Mouse (Mus musculus): ENCODE results near the gene Cfap99. TPM values are rescaled to one million over a fixed set of nuclear protein-coding genes. Genes with fewer than 3 reads are reported as not detected.
A peak's percentile ranks its signal among the peaks of the same experiment; 100 is the strongest.

Gene Cfap99
- polyA plus RNA-seq, 1 experiment from 2014 or later: not detected

GRCm38 (mm10) chr5:34360261-34360660, 71.9 kb downstream of the Cfap99 start:
- Histone ChIP-seq H3K4me3 (ENCODE audit: low read depth, low read length) (no peak overlapping the region), H3K27ac (ENCODE audit: low read depth, low read length) (no peak overlapping the region), H3K9ac (ENCODE audit: low read length) (no peak overlapping the region), H3K9me3 (ENCODE audit: control insufficient read depth, low read length) (no peaks in the 10 kb centered on the region), H3K27me3 (ENCODE audit: control insufficient read depth, insufficient read depth, low read length) (no peaks in the 10 kb centered on the region), H3K36me3 (ENCODE audit: control insufficient read depth, insufficient read depth, low read length) (0 out of 2 replicates have a peak, but pooled peaks cover 3% of the 10 kb centered on the region), H3K4me2 (ENCODE audit: low read depth) (no peak overlapping the region), H3K4me1 (ENCODE audit: control insufficient read depth, insufficient read depth, low read length) (no peaks in the 10 kb centered on the region)
- WGBS: 94% methylated on average over 3 of the region's 3 CpGs
- ATAC-seq (ENCODE audit: insufficient read depth, low FRiP score, low TSS enrichment) (no peak), DNase-seq (ENCODE audit: low spot score) (no peak)

- Histone ChIP-seq H3K4me1 (ENCODE audit: control insufficient read depth, insufficient read depth, low read length) (no peaks in the 10 kb centered on the region), H3K36me3 (ENCODE audit: control insufficient read depth, insufficient read depth, low read length) (no peaks in the 10 kb centered on the region), H3K9ac (ENCODE audit: low read length) (no peak overlapping the region), H3K9me3 (ENCODE audit: control insufficient read depth, low read length) (no peaks in the 10 kb centered on the region), H3K4me3 (ENCODE audit: low read depth, low read length) (no peak overlapping the region), H3K27ac (ENCODE audit: low read depth, low read length) (no peak overlapping the region), H3K4me2 (ENCODE audit: low read depth) (no peak overlapping the region), H3K27me3 (ENCODE audit: control insufficient read depth, insufficient read depth, low read length) (no peaks in the 10 kb centered on the region)
- no peak for ATAC-seq (ENCODE audit: insufficient read depth, low FRiP score, low TSS enrichment)
- DNase-seq (ENCODE audit: low spot score): no peak
Observed at GRCm38 (mm10) chr5:34363115-34363514, 74.7 kb downstream of the Cfap99 start.

GRCm38 (mm10) chr5:34368551-34369290, 80.3 kb downstream of the Cfap99 start:
- H3K27me3 ChIP-seq (ENCODE audit: control insufficient read depth, insufficient read depth, low read length): no peaks in the 10 kb centered on the region
- peak overlapping the region; percentile 73 for H3K27ac ChIP-seq (ENCODE audit: low read depth, low read length)
- 74% methylated on average over 7 of the region's 7 CpGs for WGBS
- peak overlapping the region; percentile 94 for H3K4me3 ChIP-seq (ENCODE audit: low read depth, low read length)
- peak overlapping the region; percentile 81 for H3K9ac ChIP-seq (ENCODE audit: low read length)
- DNase-seq (ENCODE audit: low spot score) (peak; percentile 10), ATAC-seq (ENCODE audit: insufficient read depth, low FRiP score, low TSS enrichment) (no peak)
- H3K9me3 ChIP-seq (ENCODE audit: control insufficient read depth, low read length): no peaks in the 10 kb centered on the region
- H3K36me3 ChIP-seq (ENCODE audit: control insufficient read depth, insufficient read depth, low read length): no peaks in the 10 kb centered on the region
- peak overlapping the region; percentile 65 for H3K4me2 ChIP-seq (ENCODE audit: low read depth)
- H3K4me1 ChIP-seq (ENCODE audit: control insufficient read depth, insufficient read depth, low read length): peaks cover 15% of the 10 kb centered on the region

GRCm38 (mm10) chr5:34369341-34370021, 81.1 kb downstream of the Cfap99 start, which contains the start of gene Fam193a:
Gene Fam193a (plus strand): TSS chr5:34369933.
- Histone ChIP-seq H3K4me1 (ENCODE audit: control insufficient read depth, insufficient read depth, low read length) (peaks cover 15% of the 10 kb centered on the region), H3K4me2 (ENCODE audit: low read depth) (peak within 1 kb of the TSS; percentile 68), H3K9me3 (ENCODE audit: control insufficient read depth, low read length) (no peaks in the 10 kb centered on the region), H3K27ac (ENCODE audit: low read depth, low read length) (peak within 1 kb of the TSS; percentile 73), H3K4me3 (ENCODE audit: low read depth, low read length) (peak within 1 kb of the TSS; percentile 94), H3K9ac (ENCODE audit: low read length) (peak within 1 kb of the TSS; percentile 92), H3K36me3 (ENCODE audit: control insufficient read depth, insufficient read depth, low read length) (no peaks in the 10 kb centered on the region), H3K27me3 (ENCODE audit: control insufficient read depth, insufficient read depth, low read length) (no peaks in the 10 kb centered on the region)
- WGBS: under 1% methylated on average over 51 of the region's 64 CpGs
- DNase-seq (ENCODE audit: low spot score): peak; percentile 99
- peak; percentile 99 for ATAC-seq (ENCODE audit: insufficient read depth, low FRiP score, low TSS enrichment)

- no peaks in the 10 kb centered on the region for H3K27me3 ChIP-seq (ENCODE audit: control insufficient read depth, insufficient read depth, low read length)
- no peaks in the 10 kb centered on the region for H3K9me3 ChIP-seq (ENCODE audit: control insufficient read depth, low read length)
- H3K36me3 ChIP-seq (ENCODE audit: control insufficient read depth, insufficient read depth, low read length): no peaks in the 10 kb centered on the region
- H3K4me3 ChIP-seq (ENCODE audit: low read depth, low read length): peak overlapping the region; percentile 94
- ATAC-seq (ENCODE audit: insufficient read depth, low FRiP score, low TSS enrichment) (no peak; the same call in 1 of the 2 replicates), DNase-seq (ENCODE audit: low spot score) (peak; percentile 38)
- peak overlapping the region; percentile 68 for H3K4me2 ChIP-seq (ENCODE audit: low read depth)
- H3K27ac ChIP-seq (ENCODE audit: low read depth, low read length): peak overlapping the region; percentile 65
- peak overlapping the region; percentile 92 for H3K9ac ChIP-seq (ENCODE audit: low read length)
- H3K4me1 ChIP-seq (ENCODE audit: control insufficient read depth, insufficient read depth, low read length): peaks cover 15% of the 10 kb centered on the region
- WGBS: 0% methylated on average over 41 of the region's 114 CpGs
Observed at GRCm38 (mm10) chr5:34370022-34370823, 81.8 kb downstream of the Cfap99 start.

- DNase-seq (ENCODE audit: low spot score): no peak
- Histone ChIP-seq H3K4me1 (ENCODE audit: control insufficient read depth, insufficient read depth, low read length) (peaks cover 15% of the 10 kb centered on the region), H3K9me3 (ENCODE audit: control insufficient read depth, low read length) (no peaks in the 10 kb centered on the region), H3K4me2 (ENCODE audit: low read depth) (peak overlapping the region; percentile 68), H3K4me3 (ENCODE audit: low read depth, low read length) (peak overlapping the region; percentile 94), H3K27me3 (ENCODE audit: control insufficient read depth, insufficient read depth, low read length) (no peaks in the 10 kb centered on the region), H3K9ac (ENCODE audit: low read length) (peak overlapping the region; percentile 92), H3K36me3 (ENCODE audit: control insufficient read depth, insufficient read depth, low read length) (no peaks in the 10 kb centered on the region), H3K27ac (ENCODE audit: low read depth, low read length) (no peak overlapping the region)
- 35% methylated on average over 8 of the region's 8 CpGs for WGBS
- no peak for ATAC-seq (ENCODE audit: insufficient read depth, low FRiP score, low TSS enrichment)
Observed at GRCm38 (mm10) chr5:34370840-34371239, 82.4 kb downstream of the Cfap99 start.

- Histone ChIP-seq H3K27ac (ENCODE audit: low read depth, low read length) (no peak overlapping the region), H3K9me3 (ENCODE audit: control insufficient read depth, low read length) (no peaks in the 10 kb centered on the region), H3K9ac (ENCODE audit: low read length) (no peak overlapping the region), H3K36me3 (ENCODE audit: control insufficient read depth, insufficient read depth, low read length) (no peaks in the 10 kb centered on the region), H3K4me1 (ENCODE audit: control insufficient read depth, insufficient read depth, low read length) (peaks cover 15% of the 10 kb centered on the region), H3K27me3 (ENCODE audit: control insufficient read depth, insufficient read depth, low read length) (no peaks in the 10 kb centered on the region), H3K4me3 (ENCODE audit: low read depth, low read length) (no peak overlapping the region), H3K4me2 (ENCODE audit: low read depth) (no peak overlapping the region)
- DNase-seq (ENCODE audit: low spot score) (no peak), ATAC-seq (ENCODE audit: insufficient read depth, low FRiP score, low TSS enrichment) (no peak)
Observed at GRCm38 (mm10) chr5:34372141-34372540, 83.7 kb downstream of the Cfap99 start.

GRCm38 (mm10) chr5:34372541-34372940, 84.1 kb downstream of the Cfap99 start:
- no peaks in the 10 kb centered on the region for H3K36me3 ChIP-seq (ENCODE audit: control insufficient read depth, insufficient read depth, low read length)
- H3K4me1 ChIP-seq (ENCODE audit: control insufficient read depth, insufficient read depth, low read length): peaks cover 15% of the 10 kb centered on the region
- no peak overlapping the region for H3K9ac ChIP-seq (ENCODE audit: low read length)
- H3K4me3 ChIP-seq (ENCODE audit: low read depth, low read length): no peak overlapping the region
- no peak overlapping the region for H3K4me2 ChIP-seq (ENCODE audit: low read depth)
- ATAC-seq (ENCODE audit: insufficient read depth, low FRiP score, low TSS enrichment) (no peak), DNase-seq (ENCODE audit: low spot score) (no peak)
- no peaks in the 10 kb centered on the region for H3K9me3 ChIP-seq (ENCODE audit: control insufficient read depth, low read length)
- no peak overlapping the region for H3K27ac ChIP-seq (ENCODE audit: low read depth, low read length)
- no peaks in the 10 kb centered on the region for H3K27me3 ChIP-seq (ENCODE audit: control insufficient read depth, insufficient read depth, low read length)
